Mouse (Mus musculus): ENCODE measurements at regions not wholly inside any gene's neighbourhood (a gene's known extent, or its start where the extent isn't known, plus 50 kb on each side); places are given as distances from the start of the nearest gene placed in this dataset.

- TF ChIP-seq CTCF (IDR thresholded peaks at IDR 0.05; ENCODE audit: borderline replicate concordance, extremely low read depth, insufficient read depth, insufficient read length) (no peak), POLR2A (IDR thresholded peaks at IDR 0.05; ENCODE audit: borderline replicate concordance, extremely low read depth, insufficient read depth, insufficient read length, poor library complexity, severe bottlenecking) (no peak)
Observed at GRCm38 (mm10) chr3:133763721-133764120, 218.8 kb upstream of the Tet2 start.

All from brain, embryonic 14.5 days (tissue).